Mouse (Mus musculus) liver, postnatal 0 days (tissue): ENCODE measurements around the gene Homer3.

Experiments
- CTCF ChIP-seq: sonication (generic); IDR thresholded peaks from 2 replicates; pipeline ENCODE4 v1.5.1; 2016; ENCODE audit warnings: antibody characterized with exemption, low read depth
- EP300 ChIP-seq: IDR thresholded peaks from 2 replicates; pipeline ENCODE4 v1.6.1; 2016; ENCODE audit warnings: antibody characterized with exemption, low read depth, mild to moderate bottlenecking

GRCm38 (mm10) chr8:70272949-70273348 lies 9.7 kb upstream of the Homer3 start:
- TF ChIP-seq CTCF (no peak), EP300 (peak; percentile 50; the same call in 1 of the 2 replicates)
